21 mouse cellular contexts compared by ENCODE assay signal in the genomic region with DNA sequence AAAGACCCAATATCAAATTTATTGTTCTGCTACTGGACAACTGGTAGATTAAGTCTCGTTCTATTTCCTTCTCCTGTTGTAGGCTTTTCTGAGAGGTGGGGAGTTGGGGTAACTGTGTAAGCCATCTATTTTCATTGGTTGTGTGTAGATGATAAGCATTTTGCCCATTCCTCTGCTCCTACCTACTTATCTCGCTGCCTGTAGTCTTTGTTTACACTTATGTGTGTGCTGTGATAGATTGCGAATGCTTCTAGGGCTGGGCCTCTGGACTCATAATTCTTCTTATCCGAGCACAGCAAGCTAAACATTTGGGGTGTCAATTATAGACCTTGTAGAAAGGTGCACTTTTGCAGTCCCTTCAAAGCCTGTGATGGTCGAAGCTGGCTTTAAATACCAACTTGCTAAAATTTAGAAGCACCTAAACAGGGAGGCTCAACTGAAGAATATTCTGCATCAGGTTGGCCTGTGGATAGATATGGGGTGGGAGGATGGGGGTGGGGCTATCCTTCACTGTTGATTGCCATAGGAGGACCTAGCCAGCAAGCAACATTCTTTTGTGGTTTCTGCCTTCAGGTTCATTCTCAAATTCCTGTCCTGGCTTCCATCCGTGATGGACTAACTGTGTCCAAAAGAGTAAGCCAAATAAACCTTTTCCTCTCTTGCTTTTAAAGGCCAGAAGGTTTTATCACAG. TPM values are rescaled to one million over a fixed set of nuclear protein-coding genes. Genes with fewer than 3 reads are reported as not detected.
DNase-seq lines count a peak whose midpoint lies in the region; ATAC-seq and TF ChIP-seq lines count a peak whose summit lies in the region.
"Had no signal": no experiment of that assay in that cellular context is flagged by ENCODE, and none has a peak within 500 bp of the region (broad histone marks: within the 10 kb centered on the region; RNA-seq: fewer than 3 reads in every experiment).

No protein-coding gene starts in this region.

- TF ChIP-seq CTCF in liver, postnatal 0 days (IDR thresholded peaks at IDR 0.05; ENCODE audit: low read depth), result no peak

- H3K9ac ChIP-seq in lung, embryonic 16.5 days (ENCODE audit: low read length), result no peak overlapping the region
- no peak overlapping the region for H3K9ac ChIP-seq in intestine, embryonic 16.5 days (ENCODE audit: low read depth, low read length)
- H3K9ac ChIP-seq in liver, postnatal 0 days (replicated peaks), result no peak overlapping the region
- H3K9ac ChIP-seq: embryonic facial prominence, embryonic 12.5 days had no signal

- WGBS in lung, embryonic 16.5 days, result 15% methylated on average over 6 of the region's 6 CpGs
- 20% methylated on average over 6 of the region's 6 CpGs for WGBS in intestine, embryonic 16.5 days
- 38% methylated on average over 6 of the region's 6 CpGs for WGBS in liver, postnatal 0 days (ENCODE audit: insufficient replicate concordance)

- ATAC-seq in lung, embryonic 16.5 days (ENCODE audit: low read depth), result 0 out of 2 replicates have a peak, but pooled peaks have one; percentile 23
- ATAC-seq in intestine, embryonic 16.5 days, result peak; percentile 10; the same call in 1 of the 2 replicates
- ATAC-seq in liver, postnatal 0 days, result peak; percentile 92
- ATAC-seq: hindbrain, embryonic 16.5 days had no signal

- no peak overlapping the region for H3K4me2 ChIP-seq in lung, embryonic 16.5 days (ENCODE audit: low read depth, low read length)
- no peak overlapping the region for H3K4me2 ChIP-seq in intestine, embryonic 16.5 days (ENCODE audit: low read depth, low read length)
- H3K4me2 ChIP-seq in liver, postnatal 0 days (ENCODE audit: low read depth, low read length), result peak overlapping the region; percentile 24
- H3K4me2 ChIP-seq: embryonic facial prominence, embryonic 12.5 days had no signal

- no peak overlapping the region for H3K4me3 ChIP-seq in lung, embryonic 16.5 days (ENCODE audit: low read length)
- no peak overlapping the region for H3K4me3 ChIP-seq in intestine, embryonic 16.5 days (ENCODE audit: low read length)
- H3K4me3 ChIP-seq in liver, postnatal 0 days (ENCODE audit: low read depth, low read length), result 0 out of 2 replicates have a peak overlapping the region, but pooled peaks have one; percentile 2
- H3K4me3 ChIP-seq: embryonic facial prominence, embryonic 12.5 days; forebrain, embryonic 10.5 days; myocyte had no signal

- DNase-seq in lung, postnatal 14 days, result no peak
- no peak for DNase-seq in liver, postnatal 0 days
- no peak for DNase-seq in urinary bladder, adult 18-20 months (ENCODE audit: low spot score in 2 of 2)
- no peak for DNase-seq in cerebellum, adult 11 months
- DNase-seq in right cerebral cortex, postnatal 36 days (ENCODE audit: low spot score in 2 of 2), result no peak
- no peak for DNase-seq in right cerebral cortex, adult 18-20 months
- DNase-seq: cerebellum, adult 11-12 months; gastrocnemius, postnatal 14 days; heart, postnatal 10 days; kidney, adult 2 months; kidney, postnatal 4 days; midbrain, embryonic 14.5 days; retina, postnatal 1 day; thymus, postnatal 14 days had no signal

- H3K27ac ChIP-seq in lung, embryonic 16.5 days (ENCODE audit: low read length), result no peak overlapping the region; the same call in 1 of the 2 replicates
- 0 out of 2 replicates have a peak overlapping the region, but pooled peaks have one; percentile 0 for H3K27ac ChIP-seq in intestine, embryonic 16.5 days (ENCODE audit: low read length)
- peak overlapping the region; percentile 58 for H3K27ac ChIP-seq in liver, postnatal 0 days (ENCODE audit: low read depth)
- H3K27ac ChIP-seq: embryonic facial prominence, embryonic 12.5 days; forebrain, embryonic 10.5 days; macrophage had no signal

- H3K27me3 ChIP-seq in lung, embryonic 16.5 days (ENCODE audit: control insufficient read depth, insufficient read depth, low read depth, low read length), result no peaks in the 10 kb centered on the region
- H3K27me3 ChIP-seq in intestine, embryonic 16.5 days (replicated peaks; ENCODE audit: control insufficient read depth, insufficient read depth, low read length), result no peaks in the 10 kb centered on the region
- H3K27me3 ChIP-seq in liver, postnatal 0 days (ENCODE audit: insufficient read depth, low read length), result no peaks in the 10 kb centered on the region
- H3K27me3 ChIP-seq: embryonic facial prominence, embryonic 12.5 days had no signal

- peak; percentile 93 for TF ChIP-seq EP300 in liver, postnatal 0 days (IDR thresholded peaks at IDR 0.05; ENCODE audit: low read depth)

- peaks cover 4% of the 10 kb centered on the region; the same call in 1 of the 2 replicates for H3K9me3 ChIP-seq in lung, embryonic 16.5 days (ENCODE audit: control insufficient read depth, low read length)
- H3K9me3 ChIP-seq in intestine, embryonic 16.5 days (ENCODE audit: control insufficient read depth, low read length), result peaks cover 6% of the 10 kb centered on the region; the same call in 1 of the 2 replicates
- H3K9me3 ChIP-seq in liver, postnatal 0 days (ENCODE audit: low read length), result peaks cover 6% of the 10 kb centered on the region; the same call in 1 of the 2 replicates
- H3K9me3 ChIP-seq: embryonic facial prominence, embryonic 12.5 days had no signal

- no peaks in the 10 kb centered on the region for H3K36me3 ChIP-seq in lung, embryonic 16.5 days (ENCODE audit: control insufficient read depth, insufficient read depth, low read length)
- H3K36me3 ChIP-seq in intestine, embryonic 16.5 days (ENCODE audit: control insufficient read depth, insufficient read depth, low read length), result no peaks in the 10 kb centered on the region
- H3K36me3 ChIP-seq in liver, postnatal 0 days (replicated peaks; ENCODE audit: insufficient read depth, low read length), result no peaks in the 10 kb centered on the region
- H3K36me3 ChIP-seq: embryonic facial prominence, embryonic 12.5 days; forebrain, embryonic 10.5 days had no signal

- H3K4me1 ChIP-seq in lung, embryonic 16.5 days (replicated peaks; ENCODE audit: control insufficient read depth, insufficient read depth, low read length), result peaks cover 17% of the 10 kb centered on the region
- peaks cover 14% of the 10 kb centered on the region for H3K4me1 ChIP-seq in intestine, embryonic 16.5 days (ENCODE audit: control insufficient read depth, insufficient read depth, low read length)
- peaks cover 9% of the 10 kb centered on the region; the same call in 1 of the 2 replicates for H3K4me1 ChIP-seq in liver, postnatal 0 days (ENCODE audit: insufficient read depth)
- H3K4me1 ChIP-seq: embryonic facial prominence, embryonic 12.5 days had no signal

RNA-seq across cellular contexts. Expression of a gene that starts 22.4 kb away (rescaled TPM):
- 154 and 168 TPM in 2 replicates for polyA plus RNA-seq in lung, embryonic 16.5 days (2015; fragmentation: Nextera tagmentation; extraction: Ambion mirVana)
- polyA plus RNA-seq in intestine, embryonic 16.5 days (2015; fragmentation: Nextera tagmentation; extraction: Ambion mirVana), result 281 and 319 TPM in 2 replicates
- 32.0 and 34.8 TPM in 2 replicates for polyA plus RNA-seq in liver, postnatal 0 days (2015; fragmentation: Nextera tagmentation; extraction: Ambion mirVana)

Comparison
In these comparisons a context has a peak if more than half of its experiments do, and no peak if none do; other contexts are left out.
1. ATAC-seq: peak in every context shown above with its lines; median percentile 92 in liver, postnatal 0 days; 23 in lung, embryonic 16.5 days; 10 in intestine, embryonic 16.5 days.